Mouse (Mus musculus) hindbrain, embryonic 10.5 days (tissue): Measurements from ENCODE around the gene Anks1b. TPM values are rescaled to one million over a fixed set of nuclear protein-coding genes. Genes with fewer than 3 reads are reported as not detected.

Source experiments
- DNase-seq: peaks from one replicate; pipeline ENCODE4 v3.0.0-alpha.2; 2017; ENCODE audit warnings: low spot score
- H3K27ac ChIP-seq: fragments of 300-500 bp; sonication (generic); 2 replicates; pipeline ENCODE4 v1.5.1; 2016; ENCODE audit warnings: mild to moderate bottlenecking, moderate library complexity
- H3K27me3 ChIP-seq: fragments of 300-500 bp; sonication (generic); 2 replicates; pipeline ENCODE4 v1.6.1; 2016; ENCODE audit warnings: mild to moderate bottlenecking; ENCODE audit not compliant: poor library complexity, insufficient read depth, severe bottlenecking
- H3K36me3 ChIP-seq: fragments of 300-500 bp; sonication (generic); 2 replicates; pipeline ENCODE4 v1.6.1; 2016; ENCODE audit warnings: mild to moderate bottlenecking, moderate library complexity
- H3K4me1 ChIP-seq: fragments of 300-500 bp; sonication (generic); replicated peaks from 2 replicates; pipeline ENCODE4 v1.6.1; 2016; ENCODE audit warnings: mild to moderate bottlenecking
- H3K4me3 ChIP-seq: fragments of 300-500 bp; sonication (generic); 2 replicates; pipeline ENCODE4 v1.5.1; 2016; ENCODE audit warnings: mild to moderate bottlenecking, moderate library complexity
- H3K9me3 ChIP-seq: fragments of 300-500 bp; sonication (generic); 2 replicates; pipeline ENCODE4 v1.6.1; 2016; ENCODE audit warnings: mild to moderate bottlenecking, moderate library complexity
- WGBS: fragments of 180-500 bp; shearing (Covaris S2); methylation state at CpG from one replicate; pipeline ENCODE4 v1.1.7; 2016; 5-methylcytosine and 5-hydroxymethylcytosine counted together
- polyA plus RNA-seq: library from polyadenylated mRNA; unstranded; fragments of >200 nt; fragmentation: Nextera tagmentation; extraction: Ambion mirVana; gene quantifications from 2 replicates; pipeline ENCODE4 v1.2.1, GENCODE M21; 2016

The Anks1b gene
- polyA plus RNA-seq, 1 experiment from 2014 or later = 4.1 TPM

DNA sequence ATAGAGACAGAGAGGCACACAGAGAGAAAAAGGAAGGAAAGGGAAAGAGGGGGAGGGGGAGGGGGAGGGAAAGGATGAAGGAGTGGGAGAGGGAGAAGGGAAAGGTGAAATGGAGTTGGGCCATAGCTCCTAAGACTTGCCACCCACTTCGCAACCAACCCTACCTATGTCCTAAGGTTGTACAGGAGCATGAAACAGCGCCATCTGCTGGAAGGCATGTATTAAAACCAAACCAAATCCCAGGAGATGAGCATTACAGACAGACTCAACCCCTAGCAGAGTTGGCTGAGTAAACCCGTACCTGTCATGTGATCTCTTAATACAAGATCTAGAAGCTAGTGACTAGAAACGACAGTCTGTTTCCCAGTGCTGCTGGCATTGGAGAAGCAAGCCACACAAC lies 500.2 kb downstream of the Anks1b start:
- H3K27ac ChIP-seq = no peak overlapping the region
- H3K36me3 ChIP-seq = no peaks in the 10 kb centered on the region
- peak; percentile 13 for DNase-seq
- H3K4me1 ChIP-seq = no peaks in the 10 kb centered on the region
- H3K9me3 ChIP-seq = no peaks in the 10 kb centered on the region
- 33% methylated on average over 4 of the region's 4 CpGs for WGBS
- H3K27me3 ChIP-seq = no peaks in the 10 kb centered on the region
- no peak overlapping the region for H3K4me3 ChIP-seq

DNA sequence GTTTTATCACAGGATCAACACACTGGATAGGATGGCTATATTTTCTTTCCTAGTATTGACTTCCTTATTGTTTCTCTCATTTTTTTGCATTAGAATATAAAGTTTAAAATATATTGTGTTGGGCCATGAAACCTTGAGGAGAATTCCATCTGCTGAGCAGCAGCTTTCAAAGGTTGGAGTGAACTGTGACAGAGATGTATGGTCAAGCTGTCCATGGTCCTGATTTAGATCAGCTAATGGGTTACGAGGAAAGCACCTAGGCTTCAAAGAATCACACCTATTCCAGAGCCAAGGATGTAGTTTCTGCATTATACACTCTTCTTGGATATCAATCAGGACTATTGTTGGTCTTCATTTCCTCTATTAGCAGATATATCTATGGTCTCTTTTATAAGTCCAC lies 503.3 kb downstream of the Anks1b start:
- no peaks in the 10 kb centered on the region for H3K27me3 ChIP-seq
- 63% methylated on average over 1 of the region's 1 CpGs for WGBS
- no peaks in the 10 kb centered on the region for H3K9me3 ChIP-seq
- no peaks in the 10 kb centered on the region for H3K4me1 ChIP-seq
- H3K36me3 ChIP-seq = no peaks in the 10 kb centered on the region
- DNase-seq = no peak
- H3K27ac ChIP-seq = no peak overlapping the region
- H3K4me3 ChIP-seq = no peak overlapping the region

DNA sequence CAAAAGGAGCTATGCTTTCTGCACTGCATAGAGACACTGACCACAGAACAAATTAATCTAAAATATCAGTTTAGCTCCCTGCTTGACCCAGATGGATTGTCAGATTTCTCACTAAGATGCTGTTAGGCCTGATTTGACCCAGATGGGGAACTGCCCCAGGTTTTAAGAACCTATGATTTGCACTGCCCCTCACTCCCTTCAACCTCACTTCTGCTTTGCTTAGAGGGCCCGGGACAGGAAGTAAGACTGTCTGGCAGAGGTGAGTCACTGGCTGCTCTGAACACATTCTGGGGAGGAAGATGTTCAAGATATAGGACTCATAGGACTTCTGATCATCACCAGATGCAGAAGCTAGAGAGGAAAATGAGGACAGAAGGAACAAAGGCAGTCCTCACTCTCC lies 506.8 kb downstream of the Anks1b start:
- no peaks in the 10 kb centered on the region for H3K27me3 ChIP-seq
- H3K27ac ChIP-seq = no peak overlapping the region
- no peak for DNase-seq

DNA sequence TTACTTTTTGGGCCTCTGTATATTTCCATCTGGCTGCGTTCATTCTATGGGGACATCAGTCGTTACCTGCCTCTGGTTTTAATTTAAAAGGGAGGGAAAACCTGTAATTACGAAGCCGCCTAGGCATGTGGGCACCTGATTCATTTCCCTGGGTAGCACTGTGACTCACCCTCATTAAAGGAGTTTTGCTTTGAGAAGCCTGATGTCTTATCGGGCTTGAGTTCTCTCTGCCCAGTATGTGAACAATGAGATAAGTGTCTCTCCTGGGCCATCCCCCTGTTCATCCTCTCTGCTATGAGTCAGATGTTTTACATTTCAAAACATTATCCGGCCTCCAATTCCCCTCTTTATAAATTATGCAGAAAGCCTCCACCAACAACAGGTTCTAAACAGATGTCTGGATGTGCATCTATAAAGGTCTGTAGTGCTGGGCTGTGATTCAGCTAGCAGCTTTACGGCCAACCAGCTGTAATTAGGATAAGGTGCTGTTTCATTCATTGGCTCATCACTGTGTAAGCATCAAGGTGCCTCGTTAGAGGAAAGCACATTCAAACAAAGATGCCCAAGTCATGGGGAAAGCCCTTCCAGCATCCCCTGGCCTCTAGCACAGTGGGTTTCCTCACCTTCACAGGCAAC lies 507.5 kb downstream of the Anks1b start:
- Histone ChIP-seq H3K27ac (no peak overlapping the region), H3K36me3 (no peaks in the 10 kb centered on the region), H3K9me3 (no peaks in the 10 kb centered on the region), H3K27me3 (no peaks in the 10 kb centered on the region), H3K4me3 (no peak overlapping the region), H3K4me1 (no peaks in the 10 kb centered on the region)
- no peak for DNase-seq
- 76% methylated on average over 8 of the region's 8 CpGs for WGBS

More for the DNA sequence above, 506.8 kb downstream of the Anks1b start:
- no peaks in the 10 kb centered on the region for H3K9me3 ChIP-seq
- H3K4me3 ChIP-seq = no peak overlapping the region
- WGBS = 81% methylated on average over 1 of the region's 1 CpGs
- H3K4me1 ChIP-seq = no peaks in the 10 kb centered on the region
- H3K36me3 ChIP-seq = no peaks in the 10 kb centered on the region

DNA sequence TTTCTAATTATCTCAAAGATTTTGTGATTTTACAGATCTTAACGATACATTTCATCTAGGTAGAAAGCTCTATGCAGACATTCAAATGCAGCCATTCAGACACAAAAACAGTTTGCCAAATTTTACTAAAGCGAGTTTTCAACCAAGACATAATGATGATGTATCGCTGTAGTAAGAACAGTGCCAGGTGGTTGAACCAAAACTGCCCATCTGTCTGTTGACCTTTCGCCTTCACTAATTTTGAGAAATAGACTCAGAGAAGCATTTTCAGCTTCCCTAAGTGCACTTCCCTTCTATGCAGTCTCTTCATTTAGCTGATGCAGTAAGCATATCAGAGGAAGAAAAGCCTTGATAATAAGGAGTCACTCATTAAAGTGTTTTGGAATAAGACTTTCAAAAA lies 527.1 kb downstream of the Anks1b start:
- WGBS = 94% methylated on average over 4 of the region's 4 CpGs
- Histone ChIP-seq H3K4me1 (no peaks in the 10 kb centered on the region), H3K9me3 (no peaks in the 10 kb centered on the region), H3K4me3 (no peak overlapping the region), H3K27me3 (no peaks in the 10 kb centered on the region), H3K36me3 (no peaks in the 10 kb centered on the region), H3K27ac (no peak overlapping the region)
- DNase-seq = no peak

DNA sequence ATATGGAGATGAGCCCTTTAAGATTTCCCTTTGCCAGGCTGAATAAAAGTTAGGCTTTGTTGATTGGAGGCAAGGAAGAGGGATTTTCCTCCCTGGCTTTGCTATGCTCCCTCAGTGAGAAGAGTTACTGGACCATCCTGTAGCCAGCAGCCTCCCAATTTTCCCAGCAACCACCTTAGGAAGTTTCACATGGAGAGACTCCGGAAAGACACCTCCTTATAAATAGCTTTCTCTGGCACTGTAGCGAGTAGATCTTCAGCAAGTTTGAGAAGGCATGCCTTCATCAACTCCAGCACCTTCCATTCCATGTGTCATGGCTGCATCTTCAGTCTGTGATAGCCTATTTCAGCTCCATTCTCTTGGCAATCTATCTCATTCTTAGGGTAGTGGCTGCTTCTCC lies 535.2 kb downstream of the Anks1b start:
- Histone ChIP-seq H3K4me1 (no peaks in the 10 kb centered on the region), H3K9me3 (no peaks in the 10 kb centered on the region), H3K4me3 (no peak overlapping the region), H3K27me3 (no peaks in the 10 kb centered on the region), H3K27ac (no peak overlapping the region), H3K36me3 (no peaks in the 10 kb centered on the region)
- WGBS = 88% methylated on average over 2 of the region's 2 CpGs
- no peak for DNase-seq

DNA sequence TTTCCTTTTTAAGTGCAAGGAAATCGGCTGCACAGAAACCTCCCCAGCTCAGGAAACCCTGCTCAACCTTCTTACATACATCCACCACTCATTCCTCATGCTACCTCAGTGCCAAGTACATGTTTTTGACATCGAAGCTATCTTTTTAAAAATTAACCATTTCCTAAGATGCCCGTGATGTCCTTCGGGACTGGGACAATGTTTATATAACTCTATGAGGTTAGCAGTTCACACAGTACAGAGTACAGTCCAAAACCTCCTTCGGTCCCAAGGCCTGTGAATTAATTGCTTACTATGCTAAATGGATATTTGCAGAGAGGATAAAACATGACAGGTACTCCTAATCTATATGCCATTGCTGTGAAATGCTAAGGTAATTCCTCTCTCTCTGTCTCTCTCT lies 558.2 kb downstream of the Anks1b start:
- no peak for DNase-seq
- H3K4me1 ChIP-seq = no peaks in the 10 kb centered on the region
- no peaks in the 10 kb centered on the region for H3K9me3 ChIP-seq
- WGBS = 80% methylated on average over 5 of the region's 5 CpGs
- no peaks in the 10 kb centered on the region for H3K36me3 ChIP-seq
- no peaks in the 10 kb centered on the region for H3K27me3 ChIP-seq
- no peak overlapping the region for H3K4me3 ChIP-seq
- H3K27ac ChIP-seq = no peak overlapping the region

DNA sequence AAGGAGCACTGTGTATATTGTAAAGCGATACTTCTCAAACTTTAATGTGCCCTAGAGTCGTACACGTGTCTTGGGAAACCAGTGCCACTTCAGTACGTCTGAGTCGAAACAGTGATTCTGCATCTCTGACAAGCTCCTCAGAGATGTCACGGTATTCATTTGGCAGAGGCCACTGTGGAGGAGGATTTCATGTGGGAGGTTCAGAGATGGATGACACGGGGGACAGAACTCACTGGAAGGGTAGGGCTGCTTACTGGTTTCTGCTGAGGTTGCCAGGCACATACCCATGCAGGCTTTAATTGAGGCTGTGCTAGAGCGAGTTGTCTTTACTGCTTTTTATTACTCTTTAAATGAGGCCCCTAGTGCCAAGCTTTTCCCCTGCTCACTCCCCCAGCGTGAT lies 558.7 kb downstream of the Anks1b start:
- H3K4me1 ChIP-seq = no peaks in the 10 kb centered on the region
- no peaks in the 10 kb centered on the region for H3K27me3 ChIP-seq
- H3K9me3 ChIP-seq = no peaks in the 10 kb centered on the region
- no peak overlapping the region for H3K4me3 ChIP-seq
- no peak overlapping the region for H3K27ac ChIP-seq
- WGBS = 70% methylated on average over 9 of the region's 9 CpGs
- no peaks in the 10 kb centered on the region for H3K36me3 ChIP-seq
- no peak for DNase-seq

DNA sequence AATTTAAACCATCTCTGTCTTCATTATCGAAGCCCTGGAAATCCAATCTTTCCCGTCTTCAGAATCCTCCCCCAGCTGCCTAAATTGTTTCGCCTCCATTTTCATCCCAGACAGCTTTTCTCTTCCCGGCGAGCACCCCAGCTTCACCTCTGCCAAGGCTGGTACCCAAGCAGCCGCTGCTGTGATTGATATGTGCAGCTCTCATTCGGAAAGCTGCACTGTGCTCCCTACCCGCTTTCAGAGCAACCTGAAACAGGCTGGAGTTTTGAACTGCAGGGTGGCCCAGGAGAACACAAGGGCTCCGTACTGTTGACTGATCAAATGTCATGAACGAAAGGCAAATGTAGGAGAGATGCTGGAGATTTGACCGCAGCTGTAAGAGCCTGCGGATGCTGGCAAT lies 559.2 kb downstream of the Anks1b start:
- Histone ChIP-seq H3K36me3 (no peaks in the 10 kb centered on the region), H3K4me3 (no peak overlapping the region), H3K4me1 (no peaks in the 10 kb centered on the region), H3K27me3 (no peaks in the 10 kb centered on the region), H3K9me3 (no peaks in the 10 kb centered on the region), H3K27ac (no peak overlapping the region)
- no peak for DNase-seq
- WGBS = 69% methylated on average over 12 of the region's 12 CpGs

DNA sequence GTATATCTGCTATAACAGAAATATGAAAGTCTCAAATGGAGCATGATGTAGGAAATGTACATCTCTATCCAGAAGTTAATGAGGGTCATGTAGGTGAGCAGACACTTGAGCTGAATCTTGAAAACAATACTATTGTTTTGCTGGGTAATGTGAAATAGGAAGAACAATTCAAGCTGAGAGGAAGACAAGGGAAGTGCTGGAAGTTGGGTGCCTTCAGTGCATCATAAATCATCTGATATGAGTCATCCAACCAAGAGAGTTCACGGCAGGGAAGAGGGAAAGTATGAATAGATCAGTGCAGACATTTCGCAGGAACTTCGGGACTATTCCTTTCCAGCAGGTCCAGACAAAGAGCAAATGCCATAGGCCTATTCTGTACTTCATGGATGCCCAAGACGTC lies 567.7 kb downstream of the Anks1b start:
- Histone ChIP-seq H3K4me1 (no peaks in the 10 kb centered on the region), H3K36me3 (no peaks in the 10 kb centered on the region), H3K9me3 (no peaks in the 10 kb centered on the region), H3K27me3 (no peaks in the 10 kb centered on the region), H3K27ac (no peak overlapping the region), H3K4me3 (no peak overlapping the region)
- WGBS = 91% methylated on average over 4 of the region's 4 CpGs
- DNase-seq = no peak

DNA sequence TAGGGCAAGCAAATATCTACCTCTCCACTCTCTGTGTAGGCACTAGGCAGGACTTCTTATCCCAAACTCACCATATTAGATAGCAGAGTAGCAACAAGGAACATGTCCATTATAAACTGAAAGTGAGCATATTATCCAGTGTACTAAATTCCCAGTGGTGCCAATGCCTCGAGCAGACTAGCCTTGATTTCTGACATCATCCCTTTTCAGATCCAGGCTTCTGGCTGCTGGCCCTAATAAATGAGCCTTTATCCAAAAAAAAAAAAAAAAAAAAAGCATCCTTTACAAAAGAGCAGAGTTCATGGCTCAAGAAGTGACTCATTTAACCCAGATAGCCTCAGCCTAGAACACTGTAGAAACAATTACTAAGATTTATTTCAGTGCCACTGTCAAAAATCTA lies 568.3 kb downstream of the Anks1b start:
- H3K4me1 ChIP-seq = no peaks in the 10 kb centered on the region
- no peak overlapping the region for H3K27ac ChIP-seq
- no peak overlapping the region for H3K4me3 ChIP-seq
- WGBS = 50% methylated on average over 1 of the region's 1 CpGs
- H3K36me3 ChIP-seq = no peaks in the 10 kb centered on the region
- no peaks in the 10 kb centered on the region for H3K27me3 ChIP-seq
- no peak for DNase-seq
- no peaks in the 10 kb centered on the region for H3K9me3 ChIP-seq

DNA sequence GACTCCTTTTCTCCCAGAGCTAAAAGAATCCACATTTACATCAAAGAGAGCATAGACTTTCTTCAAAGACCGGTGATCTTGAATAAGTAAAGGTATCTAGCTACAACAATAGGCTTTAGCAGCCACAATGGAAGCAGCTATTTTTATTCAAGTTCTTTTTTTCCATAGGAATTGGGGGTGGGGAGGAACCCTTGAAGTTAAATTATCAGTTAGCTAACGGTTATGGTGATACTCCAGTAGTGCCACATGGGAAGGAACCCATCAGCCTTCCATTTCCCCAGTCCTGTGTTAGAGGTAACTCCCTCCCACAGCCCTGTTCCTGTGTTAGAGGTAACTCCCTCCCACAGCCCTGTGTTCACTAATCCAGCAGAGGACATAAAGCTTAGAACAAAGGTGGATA lies 591.6 kb downstream of the Anks1b start:
- Histone ChIP-seq H3K27ac (no peak overlapping the region), H3K4me3 (no peak overlapping the region), H3K27me3 (no peaks in the 10 kb centered on the region; the same call in 1 of the 2 replicates), H3K9me3 (0 out of 2 replicates have a peak, but pooled peaks cover 3% of the 10 kb centered on the region), H3K36me3 (no peaks in the 10 kb centered on the region), H3K4me1 (peaks cover 12% of the 10 kb centered on the region; the same call in 1 of the 2 replicates)
- 70% methylated on average over 2 of the region's 2 CpGs for WGBS
- DNase-seq = no peak

DNA sequence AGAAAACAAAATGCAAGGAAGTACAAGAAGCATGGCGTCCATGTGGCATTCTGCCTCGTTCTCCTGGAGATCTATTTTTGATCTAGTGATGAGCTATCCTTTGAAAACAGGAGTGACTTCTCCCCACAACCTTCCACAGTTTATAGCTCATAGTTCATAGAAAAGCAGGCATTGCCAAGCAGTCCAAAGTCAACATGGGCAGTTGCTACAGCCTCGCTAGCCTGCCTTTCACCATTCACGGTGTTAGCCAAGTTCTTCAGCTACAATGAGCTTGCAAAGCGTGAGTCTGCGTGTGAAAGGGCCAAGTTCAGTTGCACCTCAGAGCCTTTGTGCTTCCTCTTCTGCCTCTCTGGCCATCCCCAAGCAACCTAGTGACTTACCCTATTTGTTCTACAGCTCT lies 592.1 kb downstream of the Anks1b start:
- H3K36me3 ChIP-seq = no peaks in the 10 kb centered on the region
- H3K27me3 ChIP-seq = no peaks in the 10 kb centered on the region; the same call in 1 of the 2 replicates
- WGBS = 91% methylated on average over 6 of the region's 6 CpGs
- 0 out of 2 replicates have a peak, but pooled peaks cover 3% of the 10 kb centered on the region for H3K9me3 ChIP-seq
- H3K4me3 ChIP-seq = no peak overlapping the region
- H3K27ac ChIP-seq = no peak overlapping the region
- H3K4me1 ChIP-seq = peaks cover 12% of the 10 kb centered on the region; the same call in 1 of the 2 replicates
- no peak for DNase-seq

DNA sequence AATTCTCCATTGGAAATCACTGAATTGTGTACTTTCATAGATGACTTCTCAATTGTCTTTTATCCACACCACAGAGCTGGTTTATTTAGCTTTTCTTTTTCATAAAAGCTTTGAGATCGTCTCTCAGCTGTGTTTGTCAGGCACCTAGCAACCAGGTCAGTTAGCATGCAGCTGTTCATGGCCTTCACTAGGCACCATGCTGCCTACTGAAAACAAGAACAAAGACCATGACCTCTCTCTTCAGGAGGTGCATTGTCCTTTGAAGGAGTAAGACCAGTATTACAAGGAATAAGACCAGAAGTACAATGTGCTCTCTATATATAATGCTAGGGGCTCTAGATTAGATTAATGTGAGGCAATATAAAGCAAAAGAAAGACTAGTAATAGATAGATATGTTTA lies 594.2 kb downstream of the Anks1b start:
- Histone ChIP-seq H3K36me3 (no peaks in the 10 kb centered on the region), H3K27ac (no peak overlapping the region), H3K27me3 (no peaks in the 10 kb centered on the region; the same call in 1 of the 2 replicates), H3K4me1 (peaks cover 12% of the 10 kb centered on the region; the same call in 1 of the 2 replicates), H3K9me3 (0 out of 2 replicates have a peak, but pooled peaks cover 3% of the 10 kb centered on the region), H3K4me3 (no peak overlapping the region)
- WGBS = 10% methylated on average over 1 of the region's 1 CpGs
- peak; percentile 50 for DNase-seq
